Mouse (Mus musculus) brain, adult 2 months (tissue): ENCODE measurements at regions not wholly inside any gene's neighbourhood (a gene's known extent, or its start where the extent isn't known, plus 50 kb on each side); places are given as distances from the start of the nearest gene placed in this dataset.

Experiments used
- DNase-seq: peaks from one replicate; pipeline ENCODE4 v3.0.0; 2011; ENCODE audit warnings: low read depth, low spot score

DNA sequence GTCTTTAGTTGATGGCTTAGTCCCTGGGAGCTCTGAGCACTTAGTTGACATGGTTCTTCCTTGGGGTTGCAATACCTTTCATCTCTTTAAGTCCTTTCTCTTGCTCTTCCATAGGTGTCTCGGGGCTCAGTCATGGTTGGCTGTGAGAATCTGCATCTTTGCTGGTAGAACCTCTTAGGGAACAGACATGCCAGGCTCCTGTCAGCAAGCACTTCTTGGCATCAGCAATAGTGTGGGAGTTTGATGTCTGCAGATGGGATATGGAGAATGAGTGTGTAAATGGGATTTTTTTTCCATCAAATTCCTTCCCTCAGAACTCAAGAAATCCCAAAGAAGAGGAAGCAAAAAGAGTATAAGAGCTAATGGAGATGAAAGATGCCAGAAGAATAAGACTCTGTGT lies 1975.9 kb upstream of the Gm12353 start:
- DNase-seq = peak; percentile 63

- peak; percentile 93 for DNase-seq
Measured at GRCm38 (mm10) chr4:17635549-17636530, 1969.4 kb upstream of the Gm12353 start.

- no peak for DNase-seq
Measured at GRCm38 (mm10) chr4:17646712-17647111, 1958.5 kb upstream of the Gm12353 start.

DNA sequence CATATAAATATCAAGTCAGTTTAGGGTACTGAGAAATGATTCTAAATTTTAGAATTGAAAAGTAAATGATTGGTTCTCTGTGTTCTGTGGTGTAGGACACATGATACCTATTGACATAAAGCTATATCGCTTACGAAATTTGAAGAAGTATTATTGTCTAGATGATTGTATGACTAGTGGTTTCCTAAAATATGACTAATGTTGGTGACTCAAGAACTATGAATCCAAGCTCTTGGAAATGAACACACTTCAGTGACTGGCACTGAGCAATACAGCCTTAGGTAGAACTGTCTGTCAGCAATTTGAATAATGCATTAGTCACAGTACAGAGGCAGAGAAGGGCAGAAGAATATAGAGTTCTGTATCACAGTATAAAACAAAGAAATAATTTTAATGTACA lies 1955.9 kb upstream of the Gm12353 start:
- peak; percentile 32 for DNase-seq

DNA sequence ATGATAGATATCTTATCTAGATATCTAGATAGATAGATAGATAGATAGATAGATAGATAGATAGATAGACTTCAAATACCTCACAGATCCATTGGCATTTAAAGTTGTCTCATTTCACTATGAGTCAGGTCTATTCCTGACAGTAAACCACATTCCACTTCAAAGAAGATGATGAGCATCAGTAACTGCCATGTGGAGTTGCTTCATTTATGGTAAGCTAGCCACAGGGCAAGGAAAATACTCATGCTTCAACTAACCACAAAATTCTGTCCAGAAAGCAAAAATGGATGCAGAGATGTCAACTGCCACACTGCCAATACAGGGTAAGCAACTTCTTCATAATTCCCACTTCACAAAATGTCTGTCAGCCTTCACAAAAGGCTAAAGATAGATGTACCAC lies 1951.7 kb upstream of the Gm12353 start:
- no peak for DNase-seq

GRCm38 (mm10) chr4:17667267-17667850 lies 1937.9 kb upstream of the Gm12353 start:
- no peak for DNase-seq
